Mouse (Mus musculus) intestine, embryonic 16.5 days (tissue): ENCODE data around the gene Akap4. TPM values are rescaled to one million over a fixed set of nuclear protein-coding genes. Genes with fewer than 3 reads are reported as not detected.

Source experiments
- ATAC-seq: fragments of 200-750 bp; cut with Nextera tagmentation; 2 replicates; pipeline ENCODE4 v1.8.0; 2017; ENCODE audit warnings: moderate TSS enrichment, moderate library complexity
- H3K27ac ChIP-seq: fragments of 300-500 bp; sonication (generic); 2 replicates; pipeline ENCODE4 v1.5.1; 2014; ENCODE audit warnings: mild to moderate bottlenecking, low read length
- H3K27me3 ChIP-seq: fragments of 300-500 bp; sonication (generic); replicated peaks from 2 replicates; pipeline ENCODE4 v1.6.1; 2014; ENCODE audit warnings: low read length, control low read depth, mixed read lengths; ENCODE audit not compliant: control insufficient read depth, insufficient read depth
- H3K36me3 ChIP-seq: fragments of 300-500 bp; sonication (generic); 2 replicates; pipeline ENCODE4 v1.6.1; 2014; ENCODE audit warnings: low read length, control low read depth; ENCODE audit not compliant: control insufficient read depth, insufficient read depth
- H3K4me1 ChIP-seq: fragments of 300-500 bp; sonication (generic); 2 replicates; pipeline ENCODE4 v1.6.1; 2014; ENCODE audit warnings: low read length, control low read depth, mixed read lengths; ENCODE audit not compliant: control insufficient read depth, insufficient read depth
- H3K4me2 ChIP-seq: fragments of 300-500 bp; sonication (generic); 2 replicates; pipeline ENCODE4 v1.6.1; 2014; ENCODE audit warnings: low read depth, low read length, control low read depth
- H3K4me3 ChIP-seq: fragments of 300-500 bp; sonication (generic); 2 replicates; pipeline ENCODE4 v1.5.1; 2014; ENCODE audit warnings: mild to moderate bottlenecking, low read length
- H3K9ac ChIP-seq: fragments of 300-500 bp; sonication (generic); 2 replicates; pipeline ENCODE4 v1.6.1; 2014; ENCODE audit warnings: low read depth, low read length
- H3K9me3 ChIP-seq: fragments of 300-500 bp; sonication (generic); 2 replicates; pipeline ENCODE4 v1.6.1; 2016; ENCODE audit warnings: low read length, control low read depth; ENCODE audit not compliant: control insufficient read depth
- WGBS: fragments of 180-500 bp; shearing (Covaris S2); extraction: QIAGEN DNeasy Blood & Tissue Kit; methylation state at CpG from one replicate; pipeline ENCODE4 v1.1.7; 2014; 5-methylcytosine and 5-hydroxymethylcytosine counted together
- polyA plus RNA-seq: library from polyadenylated mRNA; unstranded; fragments of >200 nt; fragmentation: Nextera tagmentation; extraction: Ambion mirVana; gene quantifications from 2 replicates; pipeline ENCODE4 v1.2.1, GENCODE M21; 2015

Gene Akap4
- polyA plus RNA-seq, 1 experiment from 2014 or later, result not detected

DNA sequence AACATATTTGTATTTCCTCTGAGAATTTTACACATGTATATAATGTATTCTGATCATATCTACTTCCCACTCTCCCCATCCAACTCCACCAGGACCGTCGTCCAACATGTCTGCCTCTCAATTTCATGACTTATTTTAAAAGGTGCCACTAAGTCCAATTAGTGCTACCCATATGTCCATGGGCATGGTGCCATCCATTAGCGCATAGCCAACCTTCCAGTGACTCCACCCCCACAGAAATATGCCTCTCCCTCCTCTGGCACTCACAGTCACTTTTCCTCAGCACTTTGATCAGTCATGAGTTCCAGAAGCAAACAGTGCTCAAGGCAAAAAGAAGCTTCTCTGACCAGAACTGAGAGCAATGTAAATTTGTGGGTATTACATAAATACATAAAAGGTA lies 47.6 kb downstream of the Akap4 start:
- no peak overlapping the region for H3K4me3 ChIP-seq
- WGBS, result 88% methylated on average over 3 of the region's 3 CpGs

DNA sequence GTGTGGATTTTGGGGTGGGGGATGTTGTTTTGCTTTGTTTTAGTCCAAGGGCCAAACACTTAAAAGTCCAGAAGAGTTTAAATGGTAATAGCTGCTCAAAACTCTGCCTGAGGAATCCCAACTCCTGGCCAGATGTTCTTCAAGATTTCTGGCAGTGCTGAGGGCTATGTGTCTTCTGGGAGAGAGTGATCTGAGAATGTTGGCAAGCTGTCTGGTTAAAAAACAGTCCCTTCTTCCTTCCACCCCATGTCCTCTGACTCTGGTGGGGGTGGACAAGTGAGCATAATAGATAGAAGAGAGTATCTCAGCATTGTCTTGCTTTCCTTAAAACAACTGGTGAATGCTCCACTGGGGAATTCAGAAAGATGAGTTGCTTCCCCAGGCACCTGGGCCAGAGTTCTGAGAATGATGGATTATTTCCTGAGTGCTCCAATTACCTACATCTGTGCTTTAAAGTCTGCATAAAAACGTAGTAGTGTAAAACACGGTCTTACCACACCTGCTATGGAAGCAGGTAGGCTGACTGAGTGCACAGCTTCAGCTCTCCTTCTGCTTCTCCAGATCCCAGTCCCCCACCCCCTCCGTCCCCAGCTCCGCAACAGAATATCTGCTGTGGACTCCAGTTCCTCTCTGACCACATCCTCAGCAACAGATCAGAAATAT lies 54.4 kb downstream of the Akap4 start:
- no peak for ATAC-seq
- Histone ChIP-seq H3K27ac (no peak overlapping the region), H3K4me1 (no peaks in the 10 kb centered on the region), H3K9me3 (no peaks in the 10 kb centered on the region), H3K36me3 (no peaks in the 10 kb centered on the region), H3K9ac (no peak overlapping the region), H3K27me3 (no peaks in the 10 kb centered on the region), H3K4me2 (no peak overlapping the region), H3K4me3 (no peak overlapping the region)
- 61% methylated on average over 4 of the region's 4 CpGs for WGBS

More for the DNA sequence above, 47.6 kb downstream of the Akap4 start:
- no peaks in the 10 kb centered on the region for H3K27me3 ChIP-seq
- no peak overlapping the region for H3K9ac ChIP-seq
- H3K9me3 ChIP-seq, result no peaks in the 10 kb centered on the region
- H3K36me3 ChIP-seq, result no peaks in the 10 kb centered on the region
- no peak for ATAC-seq
- H3K4me1 ChIP-seq, result no peaks in the 10 kb centered on the region
- no peak overlapping the region for H3K27ac ChIP-seq
- H3K4me2 ChIP-seq, result no peak overlapping the region

Other genes with a start within 250 kb of the Akap4 start
- not detected in 2 replicates for gene Ccnb3, start 25.9 kb upstream of the Akap4 start, polyA plus RNA-seq